Mouse (Mus musculus) lung, postnatal 14 days (tissue): ENCODE data around the gene Gm14418.
"Not testable (repeated sequence)": the region's sequence is repeated elsewhere in the genome, so short reads cannot be mapped to it uniquely, and the experiment has no call there.

Experiments
- DNase-seq: peaks from one replicate; pipeline ENCODE4 v3.0.0; 2021

Gene Gm14418

DNA sequence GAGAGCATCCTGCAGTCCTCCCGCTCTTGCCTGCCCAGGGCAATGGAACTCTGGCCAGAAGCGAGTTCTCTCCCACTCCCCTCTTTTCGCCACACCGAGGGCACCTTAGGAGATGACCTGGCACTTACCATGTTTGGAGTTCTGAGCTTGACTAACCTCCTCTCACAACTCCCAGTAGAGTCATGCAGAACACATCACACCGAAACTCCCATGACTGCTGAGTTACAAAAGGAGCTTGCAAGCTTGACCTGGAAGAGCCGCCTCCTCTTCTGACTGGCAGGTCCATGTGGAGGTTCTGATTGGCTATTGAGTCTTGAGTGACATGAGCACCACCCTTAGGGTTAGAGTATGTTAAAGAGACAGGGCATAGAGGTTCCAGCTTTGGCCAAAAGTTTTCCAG is at the start of gene Gm14418:
Gene Gm14418 (minus strand): TSS at position 225 of the 400 bp plus-strand sequence.
- not testable (repeated sequence) for DNase-seq
